In genomic region chr14:44547961-44548360, GRCm38 (mm10) we compare ENCODE assay signal across 21 mouse cellular contexts. TPM values are rescaled to one million over a fixed set of nuclear protein-coding genes. Genes with fewer than 3 reads are reported as not detected.
DNase-seq lines count a peak whose midpoint lies in the region.
"Had no signal": no experiment of that assay in that cellular context is flagged by ENCODE, and none has a peak within 500 bp of the region (broad histone marks: within the 10 kb centered on the region; RNA-seq: fewer than 3 reads in every experiment).

No protein-coding gene starts in this region.

- peak; percentile 47 to 76 for DNase-seq in adrenal gland, adult (ENCODE audit: inconsistent age in 2 of 2, low spot score in 1 of 2)
- peak; percentile 65 for DNase-seq in adrenal gland, adult 2 months
- peak; percentile 49 for DNase-seq in adrenal gland, adult 8-10 months
- DNase-seq in adrenal gland, postnatal 10 days, result peak; percentile 27
- peak; percentile 50 for DNase-seq in adrenal gland, postnatal 14 days
- DNase-seq in adrenal gland, postnatal 36 days, result peak; percentile 27 to 37
- peak; percentile 1 for DNase-seq in ovary, adult 18-20 months (ENCODE audit: low spot score)
- DNase-seq in yolk sac, embryonic 10.5 days (ENCODE audit: low spot score), result peak; percentile 4

RNA-seq across cellular contexts. Expression of gene Gm17093, which starts 29.9 kb away (rescaled TPM):
- total RNA-seq in adrenal gland, adult 2 months (2021), result not detected
- polyA plus RNA-seq in adrenal gland, adult 2 months (2012; rRNA removed), result not detected in 2 replicates
- not detected for total RNA-seq in adrenal gland, adult 8-10 months (2022)
- not detected for total RNA-seq in adrenal gland, postnatal 10 days (2021)
- not detected in 2 replicates for total RNA-seq in adrenal gland, postnatal 14 days (2021)
- total RNA-seq in adrenal gland, postnatal 36 days (2021), result not detected
- total RNA-seq: adrenal gland, adult 18-20 months; adrenal gland, postnatal 25 days; adrenal gland, postnatal 4 days; CH12.LX; ES-E14; G1E; MEL had no signal
- polyA plus RNA-seq: activated CD4-positive, CD25-positive, alpha-beta regulatory T cell, adult 4 months; brain, embryonic 14.5 days; C2C12; CD4-positive, CD25-positive, alpha-beta regulatory T cell, adult 4 months; cerebellum, adult 2 months; G1E; Patski had no signal

RNA-seq across cellular contexts. Expression of gene Gm8247, which starts 35.0 kb away (rescaled TPM):
- not detected for total RNA-seq in adrenal gland, adult 2 months (2021)
- not detected in 2 replicates for polyA plus RNA-seq in adrenal gland, adult 2 months (2012; rRNA removed)
- not detected for total RNA-seq in adrenal gland, adult 8-10 months (2022)
- total RNA-seq in adrenal gland, postnatal 10 days (2021), result not detected
- total RNA-seq in adrenal gland, postnatal 14 days (2021), result not detected in 2 replicates
- not detected for total RNA-seq in adrenal gland, postnatal 36 days (2021)
- total RNA-seq: adrenal gland, adult 18-20 months; adrenal gland, postnatal 25 days; adrenal gland, postnatal 4 days; CH12.LX; ES-E14; G1E; MEL had no signal
- polyA plus RNA-seq: activated CD4-positive, CD25-positive, alpha-beta regulatory T cell, adult 4 months; brain, embryonic 14.5 days; C2C12; CD4-positive, CD25-positive, alpha-beta regulatory T cell, adult 4 months; cerebellum, adult 2 months; G1E; Patski had no signal

RNA-seq across cellular contexts. Expression of gene BC061237, which starts 55.7 kb away (rescaled TPM):
- total RNA-seq in adrenal gland, adult 2 months (2021), result not detected
- polyA plus RNA-seq in adrenal gland, adult 2 months (2012; rRNA removed), result not detected in 2 replicates
- not detected for total RNA-seq in adrenal gland, adult 8-10 months (2022)
- total RNA-seq in adrenal gland, postnatal 10 days (2021), result not detected
- total RNA-seq in adrenal gland, postnatal 14 days (2021), result not detected in 2 replicates
- not detected for total RNA-seq in adrenal gland, postnatal 36 days (2021)
- total RNA-seq: adrenal gland, adult 18-20 months; adrenal gland, postnatal 25 days; adrenal gland, postnatal 4 days; CH12.LX; ES-E14; G1E; MEL had no signal
- polyA plus RNA-seq: activated CD4-positive, CD25-positive, alpha-beta regulatory T cell, adult 4 months; brain, embryonic 14.5 days; C2C12; CD4-positive, CD25-positive, alpha-beta regulatory T cell, adult 4 months; cerebellum, adult 2 months; G1E; Patski had no signal

Comparison
In these comparisons a context has a peak if more than half of its experiments do, and no peak if none do; other contexts are left out.
1. Peak in every context shown above with its lines: DNase-seq.
2. DNase-seq: peak in every context shown above with its lines; median percentile 65 in adrenal gland, adult 2 months; 62 in adrenal gland, adult; 50 in adrenal gland, postnatal 14 days; 49 in adrenal gland, adult 8-10 months; 32 in adrenal gland, postnatal 36 days; 27 in adrenal gland, postnatal 10 days; 4 in yolk sac, embryonic 10.5 days; 1 in ovary, adult 18-20 months.